Mouse (Mus musculus): ENCODE results near the gene Scarb2.
"Not testable (repeated sequence)": the region's sequence is repeated elsewhere in the genome, so short reads cannot be mapped to it uniquely, and the experiment has no call there.

Scarb2 gene

DNA sequence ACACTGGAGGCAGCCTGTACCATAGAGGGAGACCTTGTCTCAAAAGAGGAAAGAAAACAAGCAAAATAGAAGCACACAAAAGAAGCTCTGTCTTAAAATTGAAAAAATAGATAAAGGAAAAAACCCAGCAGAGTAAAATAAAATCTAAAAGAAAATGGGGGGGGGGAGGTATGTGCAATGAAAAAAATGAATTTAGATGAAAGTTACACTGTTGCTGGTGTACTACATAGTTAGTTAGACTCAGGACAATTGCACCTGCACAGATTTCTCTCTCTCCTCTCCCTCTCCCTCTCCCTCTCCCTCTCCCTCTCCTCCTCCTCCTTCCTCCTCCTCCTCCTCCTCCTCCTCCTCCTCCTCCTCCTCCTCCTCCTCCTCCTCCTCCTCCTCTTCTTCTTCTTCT, at the start of gene Scarb2:
Gene Scarb2, minus strand, starts transcription at position 101 of the 400 bp plus-strand sequence.
- DNase-seq (ENCODE audit: low read depth, low spot score) = no peak

- no peak for DNase-seq (ENCODE audit: low read depth, low spot score)
Observed at GRCm38 (mm10) chr5:92555905-92556304, 49.3 kb upstream of the Scarb2 start.

- no peak for DNase-seq (ENCODE audit: low read depth, low spot score)
Observed at GRCm38 (mm10) chr5:92554891-92555511, 48.4 kb upstream of the Scarb2 start, which contains the start of gene Fam47e. Gene Fam47e (plus strand): TSS chr5:92555069.

- DNase-seq (ENCODE audit: low read depth, low spot score) = no peak
Observed at GRCm38 (mm10) chr5:92554443-92554842, 47.8 kb upstream of the Scarb2 start.

GRCm38 (mm10) chr5:92553939-92554338, 47.3 kb upstream of the Scarb2 start:
- DNase-seq (ENCODE audit: low read depth, low spot score) = peak; percentile 67

DNA sequence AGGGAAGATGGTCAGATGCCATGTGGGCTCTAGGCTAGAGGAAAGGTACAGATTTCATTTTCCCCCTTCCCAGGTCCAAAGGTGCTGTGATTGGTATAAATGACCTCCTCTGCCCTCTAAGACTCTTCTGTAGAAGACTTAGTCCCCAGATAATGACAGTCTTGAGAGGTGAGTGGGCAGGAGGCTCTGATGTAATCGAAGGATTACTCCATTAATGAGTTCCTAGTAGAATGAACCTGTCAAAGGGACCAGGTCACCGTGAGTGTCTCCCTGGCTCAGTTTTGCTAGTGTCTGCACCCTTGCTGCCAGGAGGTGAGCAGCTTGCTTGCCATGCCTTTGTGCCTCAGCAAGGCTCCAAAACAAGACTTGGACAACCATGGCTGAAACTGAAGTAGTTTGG, 46.0 kb upstream of the Scarb2 start:
- no peak for DNase-seq (ENCODE audit: low read depth, low spot score)

- DNase-seq (ENCODE audit: low read depth, low spot score) = no peak
Observed at GRCm38 (mm10) chr5:92539698-92540097, 33.1 kb upstream of the Scarb2 start.

- no peak for DNase-seq (ENCODE audit: low read depth, low spot score)
Observed at GRCm38 (mm10) chr5:92524821-92525258, 18.2 kb upstream of the Scarb2 start.

- not testable (repeated sequence) for DNase-seq (ENCODE audit: low read depth, low spot score)
Observed at GRCm38 (mm10) chr5:92521131-92521530, 14.5 kb upstream of the Scarb2 start.

- DNase-seq (ENCODE audit: low read depth, low spot score) = no peak
Observed at GRCm38 (mm10) chr5:92512066-92512465, 5.4 kb upstream of the Scarb2 start.

DNA sequence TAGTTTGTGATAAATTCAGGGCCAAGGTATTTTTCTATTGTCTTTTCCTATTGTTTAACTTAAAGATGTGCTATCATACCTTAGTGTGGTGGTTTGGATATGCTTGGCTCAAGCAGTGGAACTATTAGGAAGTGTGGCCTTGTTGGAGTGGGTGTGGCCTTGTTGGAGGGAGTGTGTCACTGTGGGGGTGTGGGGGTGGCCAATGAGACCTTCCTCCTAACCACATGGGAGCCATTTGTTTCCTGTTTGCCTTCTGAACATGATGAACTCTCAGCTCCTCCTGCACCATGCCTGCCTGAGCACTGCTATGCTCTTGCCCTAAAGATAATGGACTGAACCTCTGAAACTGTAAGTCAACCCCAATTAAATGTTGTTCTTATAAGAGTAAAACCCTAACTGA, 4.6 kb upstream of the Scarb2 start:
- DNase-seq (ENCODE audit: low read depth, low spot score) = no peak

DNA sequence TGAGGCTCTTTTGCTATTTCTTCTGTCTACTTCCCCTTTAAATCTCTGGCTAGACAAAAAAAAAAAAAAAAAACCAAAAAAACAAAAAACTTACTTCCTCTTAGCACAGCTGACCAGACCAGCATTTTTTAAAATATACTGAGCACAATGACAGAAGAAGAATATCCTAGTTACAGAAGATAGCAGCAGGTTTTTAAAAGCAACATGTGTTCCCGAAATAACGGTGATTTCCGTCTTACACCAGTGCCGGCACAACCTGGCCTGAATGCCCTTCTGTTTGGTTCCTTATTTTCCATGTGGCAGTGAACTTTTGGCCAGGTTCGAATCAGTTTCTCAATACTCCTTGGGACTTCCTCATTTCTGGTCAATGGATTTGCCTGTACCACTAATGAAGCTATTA, 2.2 kb upstream of the Scarb2 start:
- no peak for DNase-seq (ENCODE audit: low read depth, low spot score)

GRCm38 (mm10) chr5:92506301-92506729, 318 bp downstream of the Scarb2 start:
- DNase-seq (ENCODE audit: low read depth, low spot score) = peak; percentile 72

DNA sequence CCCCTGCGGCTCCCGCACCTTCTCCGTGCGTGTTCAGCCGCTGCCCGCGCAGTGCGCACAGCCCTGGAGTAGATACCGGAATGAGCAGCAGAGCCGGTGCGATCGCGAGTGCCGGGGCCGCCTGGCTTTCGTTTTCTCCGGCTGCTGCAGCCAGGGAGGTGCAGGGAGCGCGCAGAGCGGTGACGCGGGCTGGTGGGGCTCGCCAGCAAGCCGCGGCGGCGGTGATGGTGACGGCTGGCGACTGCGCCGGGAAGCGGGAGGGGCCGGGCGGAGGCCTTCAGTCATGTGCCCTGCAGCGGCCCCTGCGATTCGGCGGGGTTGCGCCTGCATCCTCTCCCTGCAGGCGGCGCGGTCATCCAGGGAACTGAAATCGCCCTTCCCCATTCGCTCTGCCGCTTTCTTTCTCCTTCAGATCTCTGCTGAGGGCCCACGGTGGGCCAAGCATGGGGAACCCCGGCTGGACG, 1.2 kb downstream of the Scarb2 start:
- DNase-seq (ENCODE audit: low read depth, low spot score) = peak; percentile 96

- DNase-seq (ENCODE audit: low read depth, low spot score) = no peak
Observed at GRCm38 (mm10) chr5:92504676-92505400, 1.8 kb downstream of the Scarb2 start.

DNA sequence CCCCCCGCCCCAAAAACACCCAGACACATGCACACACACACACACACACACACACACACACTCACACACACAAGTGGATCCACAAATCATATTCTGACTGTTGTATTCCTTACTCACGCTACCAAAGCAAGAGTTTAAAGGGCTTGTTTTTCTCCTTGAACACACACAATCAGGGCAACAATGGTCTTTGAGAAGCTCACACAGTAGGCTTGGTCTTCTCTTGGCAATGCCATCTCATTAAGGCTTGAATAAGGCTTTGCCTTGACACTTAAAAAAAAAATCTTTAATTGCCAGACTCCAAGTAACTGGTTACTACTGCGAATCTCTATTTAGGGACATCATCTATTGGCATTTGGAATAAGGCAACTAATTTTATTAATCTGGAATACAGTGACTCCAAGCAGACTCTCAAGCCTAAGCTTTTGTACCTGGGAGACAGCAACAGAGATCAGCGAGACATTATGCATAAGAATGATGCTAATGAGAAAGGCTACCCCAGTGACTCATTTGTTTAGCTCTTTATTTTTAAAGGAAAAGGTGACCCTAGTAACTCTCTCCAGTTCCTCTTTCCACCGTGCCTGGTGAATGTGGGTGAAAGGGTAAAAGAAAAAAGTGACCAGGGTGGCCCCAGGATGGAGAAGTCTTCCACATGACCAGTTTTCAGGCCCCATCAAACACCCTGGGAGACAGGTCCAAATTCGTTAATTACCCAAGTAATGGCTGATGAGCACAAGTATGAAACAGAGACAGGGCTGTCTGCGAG, 2.6 kb downstream of the Scarb2 start:
- no peak for DNase-seq (ENCODE audit: low read depth, low spot score)

DNA sequence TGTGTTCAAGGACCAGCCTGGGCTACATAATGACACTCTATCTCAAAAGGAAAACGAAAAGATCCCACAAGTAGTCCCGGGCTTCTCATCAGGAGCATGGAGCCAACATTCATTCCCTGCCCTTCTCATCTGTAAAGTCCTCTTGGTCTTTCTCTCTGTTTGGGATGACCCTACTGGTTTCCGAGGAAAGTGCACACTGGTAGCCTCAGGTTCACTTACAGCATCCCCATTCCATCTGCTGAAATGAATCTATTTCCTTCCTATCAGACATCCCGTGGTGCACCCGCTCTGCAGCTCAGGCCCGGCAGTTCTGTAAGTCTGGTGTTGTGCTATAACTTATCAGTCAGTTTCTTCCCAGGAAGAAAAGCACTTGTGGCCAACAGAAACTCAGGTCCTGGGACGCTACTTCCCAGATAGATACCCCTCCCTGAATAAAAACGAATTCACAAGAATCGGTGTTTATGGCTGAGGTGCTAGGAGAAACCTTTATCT, 3.2 kb downstream of the Scarb2 start:
- DNase-seq (ENCODE audit: low read depth, low spot score) = peak; percentile 25

DNA sequence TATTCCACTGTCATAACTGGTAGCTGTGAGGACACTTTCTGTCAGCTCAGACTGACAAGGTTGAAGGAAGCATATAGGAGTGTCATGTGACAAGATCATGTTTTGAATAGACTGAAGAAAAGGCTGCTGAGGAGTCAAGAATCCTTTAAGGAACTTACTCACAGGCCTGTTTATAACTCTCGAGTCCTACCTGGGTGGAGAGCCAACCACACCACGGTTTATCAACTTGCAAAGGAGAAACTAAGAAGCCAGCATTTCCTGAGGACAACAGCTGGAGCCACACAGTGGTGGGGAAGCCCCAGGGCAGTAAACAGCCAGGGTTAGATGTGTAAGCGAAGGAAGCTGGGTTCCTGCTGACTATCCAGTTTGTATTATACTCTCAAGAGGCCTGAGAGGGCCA, 7.3 kb downstream of the Scarb2 start:
- DNase-seq (ENCODE audit: low read depth, low spot score) = no peak

DNA sequence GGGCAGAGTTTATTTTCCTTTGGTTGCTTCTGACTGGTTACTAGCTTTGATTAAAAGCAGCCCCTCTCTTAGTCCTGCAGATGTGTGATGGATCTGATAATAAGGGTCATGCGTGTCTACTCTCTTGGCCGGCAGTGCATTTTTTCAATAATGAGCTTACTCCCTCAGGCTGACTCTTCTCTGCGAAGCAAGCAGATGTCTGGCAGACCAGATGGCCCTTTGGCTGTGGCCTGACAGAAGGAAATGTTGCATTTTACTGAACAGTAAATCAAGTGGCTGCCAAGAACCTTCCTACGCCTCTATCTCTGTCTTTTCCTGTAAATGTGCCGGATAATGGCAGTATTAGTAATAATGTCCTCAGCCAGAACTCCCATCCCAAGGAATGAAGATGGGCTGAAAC, 8.0 kb downstream of the Scarb2 start:
- DNase-seq (ENCODE audit: low read depth, low spot score) = no peak

DNA sequence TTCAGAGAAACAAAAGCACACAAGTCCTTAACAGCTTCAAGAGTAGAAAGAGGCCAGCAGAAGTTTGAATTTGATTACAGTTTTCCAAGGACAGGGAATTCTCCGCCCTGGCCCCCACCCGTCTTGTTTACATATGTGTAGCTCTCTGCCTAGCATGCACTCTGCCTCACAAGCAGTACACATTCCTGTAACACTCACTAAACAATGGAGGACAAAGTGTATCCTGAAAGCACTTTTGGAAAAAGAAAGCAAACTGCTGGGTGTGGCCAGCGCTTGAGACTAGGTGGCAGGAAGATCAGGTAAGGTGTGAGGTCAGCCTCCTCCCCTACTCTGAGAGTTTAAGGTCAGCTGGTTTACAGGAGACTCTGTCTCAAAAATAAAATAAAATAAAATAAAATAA, 8.4 kb downstream of the Scarb2 start:
- DNase-seq (ENCODE audit: low read depth, low spot score) = peak; percentile 91

- no peak for DNase-seq (ENCODE audit: low read depth, low spot score)
Observed at GRCm38 (mm10) chr5:92495771-92496409, 10.7 kb downstream of the Scarb2 start.

- DNase-seq (ENCODE audit: low read depth, low spot score) = no peak
Observed at GRCm38 (mm10) chr5:92495291-92495690, 11.3 kb downstream of the Scarb2 start.

Data from ZHBTc4 (cell line).